Mouse (Mus musculus): ENCODE results near the gene Gm21958.

GRCm38 (mm10) chr3:54687245-54687644, 26.9 kb downstream of the Gm21958 start:
- TF ChIP-seq POLR2AphosphoS2 (IDR thresholded peaks at IDR 0.05; ENCODE audit: insufficient read length, low read depth): no peak
- no peak for TF ChIP-seq REST (IDR thresholded peaks at IDR 0.05; ENCODE audit: insufficient read depth, insufficient read length)
- no peak for TF ChIP-seq POLR2A (IDR thresholded peaks at IDR 0.05; ENCODE audit: insufficient read length, low read depth)
- TF ChIP-seq MYOD1 (IDR thresholded peaks at IDR 0.05; ENCODE audit: control insufficient read depth in 1 of 3, insufficient read length in 2 of 3, low read depth in 2 of 3): no peak
- TF ChIP-seq MAX (IDR thresholded peaks at IDR 0.05; ENCODE audit: low read depth): no peak
- TF ChIP-seq SRF (IDR thresholded peaks at IDR 0.05; ENCODE audit: control insufficient read depth, insufficient read length, low read depth): no peak
- no peak for TF ChIP-seq USF1 (IDR thresholded peaks at IDR 0.05; ENCODE audit: low read depth)
